Mouse (Mus musculus): Measurements from ENCODE around the gene Dcaf8. TPM values are rescaled to one million over a fixed set of nuclear protein-coding genes. Genes with fewer than 3 reads are reported as not detected.
"Not testable (repeated sequence)": the region's sequence is repeated elsewhere in the genome, so short reads cannot be mapped to it uniquely, and the experiment has no call there.

Dcaf8 gene
- polyA plus RNA-seq, 1 experiment from 2014 or later: 102 TPM

DNA sequence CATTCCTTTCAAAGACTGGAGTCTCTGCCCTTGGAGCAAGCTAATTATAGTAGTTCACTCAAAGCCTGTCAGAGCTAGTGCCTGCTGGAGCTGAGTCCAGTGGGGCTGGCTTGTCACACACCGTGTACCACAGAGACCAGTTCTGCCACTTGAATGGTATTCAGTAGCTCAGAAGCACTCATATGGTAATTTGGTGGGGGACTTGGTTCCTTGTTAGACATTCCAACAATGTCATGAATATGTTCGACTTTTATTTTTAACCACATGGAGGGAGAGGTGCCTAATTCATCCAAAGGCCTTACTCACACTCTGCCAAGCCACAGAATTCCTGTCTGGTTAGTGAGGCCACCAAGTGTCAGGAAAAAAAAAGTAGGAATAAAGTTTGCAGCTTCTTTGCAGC lies 94.5 kb downstream of the Dcaf8 start:
- Histone ChIP-seq H3K27me3 (replicated peaks; ENCODE audit: control insufficient read depth, insufficient read depth, low read length) (peaks cover 5% of the 10 kb centered on the region; the same call in 1 of the 2 replicates), H3K4me3 (ENCODE audit: low read length) (no peak overlapping the region), H3K36me3 (ENCODE audit: control insufficient read depth, insufficient read depth, low read length) (no peaks in the 10 kb centered on the region), H3K9ac (ENCODE audit: low read depth, low read length) (no peak overlapping the region), H3K4me2 (ENCODE audit: low read depth, low read length) (no peak overlapping the region), H3K9me3 (ENCODE audit: control insufficient read depth, low read length) (no peaks in the 10 kb centered on the region), H3K4me1 (ENCODE audit: control insufficient read depth, insufficient read depth, low read length) (no peaks in the 10 kb centered on the region), H3K27ac (ENCODE audit: low read length) (no peak overlapping the region)
- ATAC-seq: no peak
- 50% methylated on average over 2 of the region's 2 CpGs for WGBS

DNA sequence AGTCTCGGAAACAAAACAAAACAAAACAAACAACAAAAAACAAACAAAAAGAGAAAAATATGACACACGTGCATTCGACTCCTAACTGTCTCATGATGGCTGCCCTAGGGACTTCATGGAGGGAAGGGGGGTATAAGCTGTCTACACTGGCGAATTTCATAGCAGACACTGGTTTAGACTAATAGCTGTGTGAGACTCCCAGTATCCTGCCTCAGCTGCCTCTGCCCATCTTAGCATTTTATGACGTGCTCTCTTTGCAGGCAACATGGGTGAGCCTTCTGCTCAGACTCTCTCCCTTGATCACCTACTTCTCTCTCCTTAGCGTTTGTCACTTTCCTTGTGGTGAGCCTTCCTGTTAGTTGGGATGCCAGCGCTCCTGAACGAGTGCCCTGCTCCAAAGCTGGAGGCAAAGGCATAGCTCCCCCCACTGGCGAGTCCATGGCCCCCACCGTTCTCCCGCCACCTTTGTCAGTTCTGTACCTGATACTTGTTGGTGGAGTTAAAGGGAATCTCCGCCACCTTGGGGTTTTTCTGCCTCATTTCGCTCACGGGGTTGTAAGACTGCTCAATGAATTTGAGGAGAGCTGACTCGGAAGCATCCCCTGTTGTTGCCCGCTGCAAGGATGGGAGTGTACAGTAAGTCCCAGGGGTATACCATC lies 95.8 kb downstream of the Dcaf8 start:
- no peak for ATAC-seq
- H3K4me3 ChIP-seq (ENCODE audit: low read length): no peak overlapping the region
- no peak overlapping the region; the same call in 1 of the 2 replicates for H3K4me2 ChIP-seq (ENCODE audit: low read depth, low read length)
- H3K4me1 ChIP-seq (ENCODE audit: control insufficient read depth, insufficient read depth, low read length): no peaks in the 10 kb centered on the region
- no peaks in the 10 kb centered on the region for H3K36me3 ChIP-seq (ENCODE audit: control insufficient read depth, insufficient read depth, low read length)
- H3K9me3 ChIP-seq (ENCODE audit: control insufficient read depth, low read length): no peaks in the 10 kb centered on the region
- H3K27me3 ChIP-seq (replicated peaks; ENCODE audit: control insufficient read depth, insufficient read depth, low read length): peaks cover 5% of the 10 kb centered on the region; the same call in 1 of the 2 replicates
- WGBS: 28% methylated on average over 16 of the region's 16 CpGs
- H3K27ac ChIP-seq (ENCODE audit: low read length): no peak overlapping the region
- no peak overlapping the region for H3K9ac ChIP-seq (ENCODE audit: low read depth, low read length)

DNA sequence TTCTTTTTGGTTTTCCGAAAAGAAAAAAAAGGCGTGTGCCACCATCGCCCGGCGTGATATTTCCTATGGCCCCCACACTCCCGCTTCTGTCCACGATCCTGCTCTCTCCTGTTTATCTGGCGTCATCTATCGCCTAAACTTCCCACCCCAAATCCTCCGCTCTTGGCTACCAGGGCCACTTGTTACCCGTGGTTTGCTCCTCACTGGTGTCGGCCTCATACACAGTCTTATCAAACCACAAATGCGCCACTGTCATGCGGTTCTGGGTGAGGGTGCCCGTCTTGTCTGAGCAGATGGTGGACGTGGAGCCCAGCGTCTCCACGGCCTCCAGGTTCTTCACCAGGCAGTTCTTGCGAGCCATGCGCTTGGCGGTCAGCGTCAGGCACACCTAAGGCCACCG lies 96.8 kb downstream of the Dcaf8 start:
- not testable (repeated sequence) for H3K4me3 ChIP-seq (ENCODE audit: low read length); H3K27me3 ChIP-seq (replicated peaks; ENCODE audit: control insufficient read depth, insufficient read depth, low read length); H3K9me3 ChIP-seq (ENCODE audit: control insufficient read depth, low read length); ATAC-seq; H3K27ac ChIP-seq (ENCODE audit: low read length); H3K36me3 ChIP-seq (ENCODE audit: control insufficient read depth, insufficient read depth, low read length); H3K4me1 ChIP-seq (ENCODE audit: control insufficient read depth, insufficient read depth, low read length); H3K4me2 ChIP-seq (ENCODE audit: low read depth, low read length); H3K9ac ChIP-seq (ENCODE audit: low read depth, low read length)
- 42% methylated on average over 23 of the region's 23 CpGs for WGBS

Other genes with a start within 250 kb of the Dcaf8 start
- gene Slamf6, start 230.6 kb upstream of the Dcaf8 start, polyA plus RNA-seq (2015; fragmentation: Nextera tagmentation; extraction: Ambion mirVana): 0.61 and 0.62 TPM in 2 replicates
- gene Vangl2, start 119.6 kb upstream of the Dcaf8 start, polyA plus RNA-seq (2015; fragmentation: Nextera tagmentation; extraction: Ambion mirVana): 6.1 and 6.8 TPM in 2 replicates
- 0.09 TPM in 1 of 2 replicates, not detected in the other for gene Nhlh1, start 90.5 kb upstream of the Dcaf8 start, polyA plus RNA-seq (2015; fragmentation: Nextera tagmentation; extraction: Ambion mirVana)
- 204 and 218 TPM in 2 replicates for gene Copa, start 65.6 kb upstream of the Dcaf8 start, polyA plus RNA-seq (2015; fragmentation: Nextera tagmentation; extraction: Ambion mirVana)
- 159 TPM in 2 replicates for gene Ncstn, start 65.3 kb upstream of the Dcaf8 start, polyA plus RNA-seq (2015; fragmentation: Nextera tagmentation; extraction: Ambion mirVana)
- gene Pex19, start 21.3 kb upstream of the Dcaf8 start, polyA plus RNA-seq (2015; fragmentation: Nextera tagmentation; extraction: Ambion mirVana): 161 TPM in 2 replicates
- gene Pea15a, start 58.7 kb downstream of the Dcaf8 start, polyA plus RNA-seq (2015; fragmentation: Nextera tagmentation; extraction: Ambion mirVana): 80.2 and 81.3 TPM in 2 replicates
- gene Casq1, start 71.8 kb downstream of the Dcaf8 start, polyA plus RNA-seq (2015; fragmentation: Nextera tagmentation; extraction: Ambion mirVana): 24.1 and 24.6 TPM in 2 replicates
- not detected in 2 replicates for gene Atp1a4, start 110.3 kb downstream of the Dcaf8 start, polyA plus RNA-seq (2015; fragmentation: Nextera tagmentation; extraction: Ambion mirVana)
- gene Igsf8, start 113.6 kb downstream of the Dcaf8 start, polyA plus RNA-seq (2015; fragmentation: Nextera tagmentation; extraction: Ambion mirVana): 43.1 and 45.2 TPM in 2 replicates
- gene Atp1a2, start 150.0 kb downstream of the Dcaf8 start, polyA plus RNA-seq (2015; fragmentation: Nextera tagmentation; extraction: Ambion mirVana): 3.1 and 3.2 TPM in 2 replicates
- gene Kcnj9, start 181.2 kb downstream of the Dcaf8 start, polyA plus RNA-seq (2015; fragmentation: Nextera tagmentation; extraction: Ambion mirVana): not detected in 2 replicates
- 0.07 and 0.10 TPM in 2 replicates for gene Kcnj10, start 193.1 kb downstream of the Dcaf8 start, polyA plus RNA-seq (2015; fragmentation: Nextera tagmentation; extraction: Ambion mirVana)
- gene Pigm, start 228.5 kb downstream of the Dcaf8 start, polyA plus RNA-seq (2015; fragmentation: Nextera tagmentation; extraction: Ambion mirVana): 5.0 and 5.6 TPM in 2 replicates

Data from intestine, embryonic 16.5 days (tissue).